20 mouse cellular contexts compared by ENCODE assay signal in the genomic region with DNA sequence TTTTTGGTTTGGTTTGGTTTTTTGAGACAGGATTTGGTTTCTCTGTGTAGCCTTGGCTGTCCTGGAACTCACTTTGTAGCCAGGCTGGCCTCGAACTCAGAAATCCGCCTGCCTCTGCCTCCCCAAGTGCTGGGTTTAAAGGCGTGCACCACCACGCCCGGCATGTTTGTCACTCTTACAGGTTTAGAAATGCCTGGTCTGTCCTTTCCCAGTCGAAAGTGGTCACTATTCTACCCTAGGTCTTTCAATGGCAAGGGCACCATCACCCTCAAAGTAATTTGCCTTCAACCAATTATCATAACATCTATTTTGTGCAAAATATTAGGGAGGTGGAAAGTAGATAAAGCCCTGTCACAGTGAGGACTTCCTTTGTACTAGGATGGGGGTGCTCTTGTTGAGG. TPM values are rescaled to one million over a fixed set of nuclear protein-coding genes. Genes with fewer than 3 reads are reported as not detected.
"Had no signal": no experiment of that assay in that cellular context is flagged by ENCODE, and none has a peak within 500 bp of the region (broad histone marks: within the 10 kb centered on the region; RNA-seq: fewer than 3 reads in every experiment).

No protein-coding gene starts in this region.

- DNase-seq: retina, postnatal 1 day; right cerebral cortex, adult 18-20 months; right cerebral cortex, postnatal 14 days; right cerebral cortex, postnatal 25 days; right cerebral cortex, postnatal 4 days; spleen, adult 18-20 months; thymus, adult 18-20 months; thymus, adult 2 months; thymus, postnatal 14 days; thymus, postnatal 25 days; thymus, postnatal 36 days; thymus, postnatal 4 days had no signal

- H3K9me3 ChIP-seq: neural tube, embryonic 13.5 days; neural tube, embryonic 15.5 days; stomach, embryonic 15.5 days had no signal

- H3K9ac ChIP-seq: neural tube, embryonic 13.5 days; neural tube, embryonic 15.5 days; stomach, embryonic 15.5 days had no signal

- H3K27ac ChIP-seq: neural tube, embryonic 13.5 days; neural tube, embryonic 15.5 days; stomach, embryonic 15.5 days; stomach, postnatal 0 days had no signal

- H3K4me3 ChIP-seq: neural tube, embryonic 13.5 days; neural tube, embryonic 15.5 days; stomach, embryonic 15.5 days had no signal

- H3K27me3 ChIP-seq: neural tube, embryonic 13.5 days; neural tube, embryonic 15.5 days; stomach, embryonic 15.5 days had no signal

- H3K4me2 ChIP-seq: neural tube, embryonic 13.5 days; neural tube, embryonic 15.5 days; stomach, embryonic 15.5 days had no signal

RNA-seq across cellular contexts. Expression of gene Cfap99, which starts 51.8 kb away (rescaled TPM):
- polyA plus RNA-seq: neural tube, embryonic 13.5 days; neural tube, embryonic 15.5 days; small intestine, adult 2 months; stomach, embryonic 14.5 days; stomach, embryonic 15.5 days; stomach, embryonic 16.5 days; thymus, adult 2 months; thymus, postnatal 0 days had no signal
